Mouse (Mus musculus) heart, postnatal 25 days (tissue): ENCODE measurements at regions not wholly inside any gene's neighbourhood (a gene's known extent, or its start where the extent isn't known, plus 50 kb on each side); places are given as distances from the start of the nearest gene placed in this dataset.

Experiments used
- DNase-seq: peaks from one replicate; pipeline ENCODE4 v3.0.0; 2022; ENCODE audit warnings: low spot score
- intact Hi-C: fragments of 180-260 bp; cut with DNase I; formaldehyde crosslinking; loops from one replicate; pipeline ENCODE4 v1.15.1; 2025

GRCm38 (mm10) chr13:59889468-59890117 is 66.6 kb upstream of the Tut7 start:
- intact Hi-C loops, result loop anchor here (2.0 to 5.0 kb wide), 2 partner anchors 288 to 579 kb away; partner anchors contain the start of gene Gas1
- DNase-seq, result peak; percentile 8

DNA sequence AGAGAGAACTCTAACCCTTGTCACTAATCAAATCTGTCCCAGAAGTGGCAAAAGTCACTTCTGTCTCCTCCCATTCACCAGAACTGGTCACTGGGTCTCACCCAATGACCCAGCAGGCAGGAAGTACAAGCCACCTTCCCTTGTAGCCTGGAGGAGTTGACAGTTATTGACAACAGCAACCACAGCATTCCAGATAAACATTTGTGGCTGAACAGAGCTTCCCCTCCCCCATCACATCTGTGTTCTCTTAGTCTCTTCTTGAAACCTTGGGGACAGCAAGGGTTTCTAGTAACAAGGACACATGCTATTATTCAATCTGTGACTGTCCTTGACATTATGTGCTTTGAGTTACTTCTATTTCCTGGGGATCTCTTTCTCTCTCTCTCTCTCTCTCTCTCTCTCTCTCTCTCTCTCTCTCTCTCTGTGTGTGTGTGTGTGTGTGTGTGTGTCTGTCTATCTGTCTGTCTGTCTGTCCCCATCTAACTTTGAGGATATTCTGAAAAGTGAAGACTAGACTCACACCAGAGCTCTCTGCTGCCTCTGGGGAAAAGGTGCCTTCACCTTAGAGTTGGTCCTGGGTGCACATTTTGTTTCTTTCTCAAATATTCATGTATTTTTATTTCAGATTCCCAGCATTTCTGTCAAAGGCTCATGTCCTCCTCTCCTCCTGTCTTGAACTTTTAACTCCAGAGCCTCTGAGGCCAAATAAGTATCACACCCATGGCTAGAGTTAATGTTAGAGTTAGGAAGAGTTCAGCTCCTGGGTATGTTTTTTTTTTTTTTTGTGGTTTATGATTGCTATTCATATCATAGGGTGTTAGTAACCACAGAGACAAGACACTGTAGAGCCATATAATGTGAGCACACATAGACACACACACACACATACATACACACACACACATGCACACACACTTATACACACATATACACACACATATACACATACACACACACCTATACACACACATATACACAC is 65.4 kb upstream of the Tut7 start:
- DNase-seq, result no peak
- intact Hi-C loops, result loop anchor here (2.0 to 5.0 kb wide), 2 partner anchors 289 to 580 kb away; partner anchors contain the start of gene Gas1

DNA sequence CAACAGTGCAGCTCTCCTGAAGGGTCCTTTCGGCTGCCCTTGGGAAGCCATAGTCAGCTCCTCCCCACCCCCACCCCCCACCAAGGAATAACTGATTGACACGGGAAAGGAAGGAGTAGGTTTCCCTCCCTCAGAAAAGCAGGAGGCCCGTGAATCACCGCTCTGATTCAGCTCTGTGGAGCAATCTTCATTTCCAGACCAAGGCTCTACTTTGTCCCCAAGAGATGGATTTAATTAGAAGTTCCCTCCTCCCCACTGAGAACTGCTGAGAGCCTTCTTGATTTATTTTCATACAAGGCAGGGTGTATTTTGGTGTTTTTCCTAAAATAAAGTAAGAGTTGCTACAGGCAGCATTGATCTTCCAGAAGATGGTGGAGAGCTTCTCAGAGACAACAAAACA is 64.4 kb upstream of the Tut7 start:
- no peak for DNase-seq
- intact Hi-C loops, result loop anchor here (5.0 kb wide), 1 partner anchor 290 kb away; the partner anchor contains the start of gene Gas1

GRCm38 (mm10) chr13:59886572-59886971 is 63.6 kb upstream of the Tut7 start:
- intact Hi-C loops, result loop anchor here (5.0 kb wide), 1 partner anchor 291 kb away; the partner anchor contains the start of gene Gas1
- no peak for DNase-seq

DNA sequence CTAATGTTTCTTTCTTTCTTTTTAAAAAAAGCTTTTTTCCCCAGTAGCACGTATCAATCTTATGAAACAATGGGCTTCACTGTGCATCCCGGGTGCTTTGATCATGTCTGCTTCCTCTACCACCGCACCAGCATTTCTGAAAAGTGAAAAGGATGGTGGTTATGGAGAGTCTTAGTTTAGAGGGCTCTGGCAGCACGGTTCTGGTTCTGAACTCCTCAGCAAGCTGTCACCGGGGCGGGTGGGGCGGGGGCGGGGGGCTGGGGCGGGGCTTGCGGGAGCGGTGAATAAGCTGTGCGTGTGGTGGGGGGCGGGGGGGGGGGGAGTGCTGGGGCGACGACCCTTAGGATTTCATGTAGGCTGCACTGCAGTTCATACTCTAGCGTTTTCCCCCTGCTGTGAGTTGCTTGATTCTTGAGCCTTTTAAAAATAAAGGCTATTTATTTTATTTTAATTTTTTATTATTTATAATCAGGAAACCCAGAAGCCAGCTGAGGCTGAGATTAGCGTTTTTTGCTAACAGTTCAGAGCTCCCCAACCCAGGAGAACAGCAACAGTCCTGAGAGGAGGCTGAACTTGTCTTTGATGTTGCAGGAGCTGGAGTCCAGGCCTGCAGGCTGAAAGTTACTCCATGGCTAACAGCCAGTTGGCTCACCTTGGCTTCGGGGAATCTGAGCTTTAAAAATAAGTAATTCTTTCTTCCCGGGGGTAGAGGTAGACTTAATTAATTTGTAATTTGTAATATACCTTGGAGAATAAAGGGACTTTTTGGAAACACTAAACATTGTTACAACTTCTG is 59.2 kb upstream of the Tut7 start:
- DNase-seq, result no peak
- intact Hi-C loops, result loop anchor here (1.0 kb wide), 1 partner anchor 21 kb away; no protein-coding TSS in a partner anchor

- intact Hi-C loops, result no loop called here
- no peak for DNase-seq
Measured at GRCm38 (mm10) chr13:59880055-59880454, 57.1 kb upstream of the Tut7 start.

DNA sequence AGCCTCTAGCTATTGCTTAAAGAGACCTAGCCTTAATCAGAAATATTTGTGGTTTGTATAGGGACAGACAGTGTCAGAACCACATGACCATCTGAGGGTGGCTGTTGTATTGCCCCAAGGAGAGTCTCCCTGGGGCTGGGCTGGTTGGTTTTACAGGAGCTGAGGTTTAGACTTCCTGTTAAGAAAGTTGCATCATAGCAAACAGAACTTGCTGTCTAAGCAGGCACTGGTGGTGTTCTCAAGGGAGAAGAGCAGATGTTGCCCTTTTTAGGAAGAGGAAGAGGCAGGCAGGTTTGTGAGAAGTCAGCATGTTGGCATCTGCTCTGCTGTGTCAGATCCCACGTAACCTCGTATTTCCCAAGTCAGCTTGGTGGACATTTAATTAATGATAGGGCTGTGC is 52.7 kb upstream of the Tut7 start:
- intact Hi-C loops, result no loop called here
- no peak for DNase-seq

DNA sequence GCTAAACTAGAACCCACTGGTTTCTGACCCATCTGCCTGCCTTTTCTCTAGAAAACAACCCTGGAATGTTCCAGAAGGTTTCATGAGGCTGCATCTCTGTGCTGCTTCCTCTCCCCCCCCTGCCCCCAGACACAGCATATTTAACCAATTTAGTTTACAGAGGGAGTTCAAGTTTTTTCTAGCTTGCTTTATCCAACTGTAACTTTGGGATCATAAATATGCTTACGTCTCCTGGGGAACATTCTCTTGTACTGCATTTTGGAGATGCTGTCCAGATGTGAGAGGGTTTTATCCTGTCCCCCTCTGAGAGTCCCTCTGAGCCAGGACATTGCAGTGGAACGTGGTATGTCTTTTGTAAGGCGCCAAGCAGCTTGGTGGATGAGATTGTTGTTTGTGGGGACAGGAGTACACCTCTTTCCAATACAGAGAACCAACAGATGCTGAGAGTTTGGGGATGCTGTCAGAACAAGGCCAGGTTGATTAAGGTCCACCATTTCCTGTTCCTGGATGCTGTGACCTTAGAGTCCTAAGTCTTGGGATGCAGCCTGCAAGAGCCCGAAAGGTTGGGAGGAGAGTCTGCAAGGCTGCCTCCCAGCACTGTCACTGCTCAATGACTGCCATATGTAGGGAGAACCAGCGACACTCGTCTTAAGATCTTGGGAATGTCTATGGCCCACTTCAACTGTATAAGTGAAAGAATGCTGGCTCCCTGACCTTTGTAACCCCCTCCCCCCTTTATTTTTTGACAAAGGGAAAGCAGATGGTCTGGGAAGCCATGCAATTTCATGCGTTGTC is 51.4 kb upstream of the Tut7 start:
- intact Hi-C loops, result no loop called here
- DNase-seq, result no peak
